Comparison of ENCODE assay signal across 1 mouse cellular context in the genomic region with DNA sequence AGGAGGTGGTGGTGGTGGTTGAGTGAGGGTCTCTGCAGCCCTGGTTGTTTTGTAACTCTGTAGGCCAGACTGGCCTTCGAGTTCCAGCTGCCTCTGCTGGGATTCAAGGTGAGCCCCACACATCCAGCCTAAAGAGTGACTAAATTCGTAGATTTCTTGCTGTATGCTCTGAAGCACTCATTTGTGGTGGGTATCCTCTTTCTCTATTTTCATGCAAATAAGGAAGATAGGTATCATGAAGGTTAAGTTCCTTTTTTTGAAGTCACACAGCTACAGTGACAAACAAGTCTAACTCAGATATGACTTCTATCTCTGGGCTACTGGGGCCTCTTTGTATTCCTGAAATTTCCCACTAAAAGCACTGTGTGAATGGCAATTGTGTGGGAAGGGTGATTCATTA.
TF ChIP-seq lines count a peak whose summit lies in the region.

No protein-coding gene starts in this region.

TF ChIP-seq in MEL, 35 proteins besides CTCF, POLR2A, EP300 and RAD21 (continued from another document):
- TF ChIP-seq GABPA (IDR thresholded peaks at IDR 0.05; ENCODE audit: low read depth, low read length): no peak
- peak; percentile 38 for TF ChIP-seq RCOR1 (IDR thresholded peaks at IDR 0.05; ENCODE audit: low read depth, low read length)
- TF ChIP-seq NRF1 (IDR thresholded peaks at IDR 0.05; ENCODE audit: insufficient read depth, low read depth, low read length, poor library complexity, severe bottlenecking): no peak
- TF ChIP-seq ZNF384 (IDR thresholded peaks at IDR 0.05; ENCODE audit: low read depth, low read length): no peak; the same call in 1 of the 2 replicates
- no peak for TF ChIP-seq TCF12 (IDR thresholded peaks at IDR 0.05; ENCODE audit: low read depth, low read length)
- no peak for TF ChIP-seq MYB (IDR thresholded peaks at IDR 0.05; ENCODE audit: low read depth, low read length)
- TF ChIP-seq HCFC1 (IDR thresholded peaks at IDR 0.05; ENCODE audit: low read depth, low read length): 0 out of 2 replicates have a peak, but pooled peaks have one; percentile 28
- TF ChIP-seq CHD2 (IDR thresholded peaks at IDR 0.05; ENCODE audit: low read length): no peak
